Mouse (Mus musculus) limb, embryonic 13.5 days (tissue): ENCODE measurements around the gene Isx. TPM values are rescaled to one million over a fixed set of nuclear protein-coding genes. Genes with fewer than 3 reads are reported as not detected.

Experiments used
- ATAC-seq: fragments of 200-750 bp; cut with Nextera tagmentation; 2 replicates; pipeline ENCODE4 v1.8.0; 2017; ENCODE audit warnings: low read depth, moderate number of reproducible peaks, moderate TSS enrichment; ENCODE audit not compliant: low FRiP score
- H3K27ac ChIP-seq: fragments of 300-500 bp; sonication (generic); 2 replicates; pipeline ENCODE4 v1.5.1; 2015; ENCODE audit warnings: inconsistent platforms, mild to moderate bottlenecking, moderate library complexity
- H3K27me3 ChIP-seq: fragments of 300-500 bp; sonication (generic); 2 replicates; pipeline ENCODE4 v1.6.1; 2015; ENCODE audit warnings: mild to moderate bottlenecking, inconsistent platforms
- H3K36me3 ChIP-seq: fragments of 300-500 bp; sonication (generic); 2 replicates; pipeline ENCODE4 v1.6.1; 2015; ENCODE audit warnings: inconsistent platforms, mild to moderate bottlenecking, moderate library complexity
- H3K4me1 ChIP-seq: fragments of 300-500 bp; sonication (generic); 2 replicates; pipeline ENCODE4 v1.6.1; 2015; ENCODE audit warnings: inconsistent platforms
- H3K4me2 ChIP-seq: fragments of 300-500 bp; sonication (generic); replicated peaks from 2 replicates; pipeline ENCODE4 v1.6.1; 2015; ENCODE audit warnings: inconsistent platforms, mild to moderate bottlenecking, moderate library complexity
- H3K4me3 ChIP-seq: fragments of 300-500 bp; sonication (generic); 2 replicates; pipeline ENCODE4 v1.5.1; 2015; ENCODE audit warnings: moderate library complexity, mild to moderate bottlenecking, inconsistent platforms
- H3K9ac ChIP-seq: fragments of 300-500 bp; sonication (generic); 2 replicates; pipeline ENCODE4 v1.6.1; 2015; ENCODE audit warnings: mild to moderate bottlenecking, inconsistent platforms
- H3K9me3 ChIP-seq: fragments of 300-500 bp; sonication (generic); 2 replicates; pipeline ENCODE4 v1.6.1; 2016; ENCODE audit warnings: inconsistent platforms
- WGBS: fragments of 180-500 bp; shearing (Covaris S2); methylation state at CpG from one replicate; pipeline ENCODE4 v1.1.7; 2015; 5-methylcytosine and 5-hydroxymethylcytosine counted together
- polyA plus RNA-seq: library from polyadenylated mRNA; unstranded; fragments of >200 nt; fragmentation: Nextera tagmentation; extraction: Ambion mirVana; gene quantifications from 2 replicates; pipeline ENCODE4 v1.2.1, GENCODE M21; 2015

Gene Isx
- polyA plus RNA-seq, 1 experiment from 2014 or later: 0.20 TPM

DNA sequence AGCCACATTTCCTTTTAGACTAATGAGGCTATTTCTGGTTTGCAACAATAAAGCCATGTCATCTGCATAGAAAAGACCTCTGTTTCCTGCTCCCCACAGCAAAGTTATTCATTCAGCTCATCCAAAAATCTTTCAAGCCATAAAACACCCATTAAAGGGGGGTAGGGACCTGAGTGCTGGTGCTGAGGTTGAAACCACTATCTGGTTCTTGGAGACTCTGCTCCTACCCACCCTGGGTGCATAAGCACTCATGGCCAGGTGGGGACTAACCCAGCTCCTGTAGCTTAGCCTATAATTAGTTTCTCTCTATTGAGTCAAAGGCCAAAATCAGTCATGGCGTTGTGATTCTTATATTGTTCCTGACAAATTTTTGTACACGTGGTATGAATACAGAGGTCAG, 10.4 kb upstream of the Isx start:
- WGBS: 84% methylated on average over 2 of the region's 2 CpGs
- no peak for ATAC-seq
- H3K27ac ChIP-seq: no peak overlapping the region
- no peaks in the 10 kb centered on the region for H3K36me3 ChIP-seq
- no peaks in the 10 kb centered on the region for H3K27me3 ChIP-seq
- no peak overlapping the region for H3K4me3 ChIP-seq
- no peak overlapping the region for H3K9ac ChIP-seq
- H3K4me2 ChIP-seq: no peak overlapping the region
- H3K4me1 ChIP-seq: no peaks in the 10 kb centered on the region
- H3K9me3 ChIP-seq: no peaks in the 10 kb centered on the region

GRCm38 (mm10) chr8:74870346-74870949, 2.5 kb upstream of the Isx start:
- Histone ChIP-seq H3K27me3 (no peaks in the 10 kb centered on the region), H3K27ac (no peak overlapping the region; the same call in 1 of the 2 replicates), H3K4me3 (no peak overlapping the region), H3K36me3 (no peaks in the 10 kb centered on the region), H3K9ac (no peak overlapping the region), H3K9me3 (no peaks in the 10 kb centered on the region), H3K4me2 (no peak overlapping the region), H3K4me1 (peaks cover 6% of the 10 kb centered on the region; the same call in 1 of the 2 replicates)
- ATAC-seq: peak; percentile 60; the same call in 1 of the 2 replicates
- WGBS: 76% methylated on average over 4 of the region's 4 CpGs

DNA sequence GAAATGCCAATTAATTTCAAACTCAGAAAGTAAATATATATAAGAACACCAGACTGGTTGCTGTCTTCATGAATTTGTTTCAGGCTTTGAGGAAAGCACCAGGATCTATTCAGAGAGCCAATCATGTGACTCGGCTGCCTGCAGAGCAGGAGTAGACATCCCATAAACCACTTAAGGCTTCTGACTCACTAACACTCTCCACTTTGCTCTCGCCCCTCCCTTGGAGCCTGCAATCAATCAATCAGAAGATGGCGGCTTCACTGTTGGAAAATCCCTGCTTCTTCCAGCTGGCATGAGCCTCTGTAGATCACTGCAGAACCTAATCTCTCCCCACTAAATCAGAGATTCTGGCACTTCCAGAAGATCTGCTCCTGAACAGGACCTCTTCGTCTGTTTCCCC, 1.3 kb upstream of the Isx start:
- Histone ChIP-seq H3K9ac (no peak overlapping the region), H3K4me2 (peak overlapping the region; percentile 32), H3K4me3 (no peak overlapping the region), H3K27ac (no peak overlapping the region), H3K4me1 (peaks cover 6% of the 10 kb centered on the region; the same call in 1 of the 2 replicates), H3K36me3 (no peaks in the 10 kb centered on the region), H3K9me3 (no peaks in the 10 kb centered on the region), H3K27me3 (no peaks in the 10 kb centered on the region)
- 0 out of 2 replicates have a peak, but pooled peaks have one; percentile 46 for ATAC-seq
- 11% methylated on average over 4 of the region's 4 CpGs for WGBS

- Histone ChIP-seq H3K36me3 (no peaks in the 10 kb centered on the region), H3K9ac (no peak overlapping the region), H3K27me3 (no peaks in the 10 kb centered on the region), H3K4me3 (no peak overlapping the region), H3K4me2 (peak overlapping the region; percentile 32), H3K27ac (no peak overlapping the region), H3K9me3 (no peaks in the 10 kb centered on the region), H3K4me1 (peaks cover 6% of the 10 kb centered on the region; the same call in 1 of the 2 replicates)
- WGBS: 76% methylated on average over 7 of the region's 7 CpGs
- no peak for ATAC-seq
These were observed 686 bp upstream of the Isx start for GRCm38 (mm10) chr8:74872151-74872823.

GRCm38 (mm10) chr8:74874565-74874964, 1.6 kb downstream of the Isx start:
- Histone ChIP-seq H3K4me1 (peaks cover 6% of the 10 kb centered on the region; the same call in 1 of the 2 replicates), H3K9ac (no peak overlapping the region), H3K9me3 (no peaks in the 10 kb centered on the region), H3K27me3 (no peaks in the 10 kb centered on the region), H3K4me2 (no peak overlapping the region), H3K27ac (no peak overlapping the region), H3K4me3 (no peak overlapping the region), H3K36me3 (no peaks in the 10 kb centered on the region)
- WGBS: 49% methylated on average over 2 of the region's 2 CpGs
- ATAC-seq: no peak

DNA sequence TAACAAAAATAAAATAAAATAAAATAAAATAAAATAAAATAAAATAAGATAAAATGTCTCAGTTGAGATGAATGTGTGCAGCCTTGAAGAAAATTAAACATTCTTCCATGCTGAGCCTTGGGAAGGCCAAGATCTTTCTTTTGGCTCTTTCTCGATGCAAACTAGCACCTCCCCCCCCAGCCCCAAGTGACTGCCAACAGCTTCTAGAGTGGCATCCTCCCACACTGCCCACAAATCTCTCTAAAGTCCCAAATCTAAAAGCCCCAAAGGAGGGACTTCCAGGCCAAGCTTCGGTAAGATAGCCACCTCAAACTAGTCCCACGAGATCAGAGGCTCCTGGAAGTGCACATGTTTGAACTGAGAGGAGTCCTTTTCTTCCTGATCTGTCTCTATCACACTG, 5.7 kb downstream of the Isx start:
- H3K4me3 ChIP-seq: no peak overlapping the region
- H3K9me3 ChIP-seq: no peaks in the 10 kb centered on the region
- 76% methylated on average over 3 of the region's 3 CpGs for WGBS
- H3K36me3 ChIP-seq: no peaks in the 10 kb centered on the region
- ATAC-seq: no peak
- no peaks in the 10 kb centered on the region for H3K27me3 ChIP-seq
- H3K4me2 ChIP-seq: no peak overlapping the region
- no peaks in the 10 kb centered on the region for H3K4me1 ChIP-seq
- H3K9ac ChIP-seq: no peak overlapping the region
- H3K27ac ChIP-seq: no peak overlapping the region

- no peak for ATAC-seq
- Histone ChIP-seq H3K36me3 (no peaks in the 10 kb centered on the region), H3K27me3 (no peaks in the 10 kb centered on the region), H3K4me2 (no peak overlapping the region), H3K4me1 (no peaks in the 10 kb centered on the region), H3K4me3 (no peak overlapping the region), H3K9ac (no peak overlapping the region), H3K9me3 (no peaks in the 10 kb centered on the region), H3K27ac (no peak overlapping the region)
- 91% methylated on average over 1 of the region's 1 CpGs for WGBS
These were observed 15.8 kb downstream of the Isx start for GRCm38 (mm10) chr8:74888763-74889162.

GRCm38 (mm10) chr8:74891030-74891429, 18.1 kb downstream of the Isx start:
- no peaks in the 10 kb centered on the region for H3K9me3 ChIP-seq
- no peaks in the 10 kb centered on the region for H3K36me3 ChIP-seq
- ATAC-seq: no peak
- H3K4me3 ChIP-seq: no peak overlapping the region
- H3K9ac ChIP-seq: no peak overlapping the region
- no peaks in the 10 kb centered on the region for H3K27me3 ChIP-seq
- H3K27ac ChIP-seq: no peak overlapping the region
- H3K4me1 ChIP-seq: no peaks in the 10 kb centered on the region
- no peak overlapping the region for H3K4me2 ChIP-seq
- 61% methylated on average over 5 of the region's 5 CpGs for WGBS

DNA sequence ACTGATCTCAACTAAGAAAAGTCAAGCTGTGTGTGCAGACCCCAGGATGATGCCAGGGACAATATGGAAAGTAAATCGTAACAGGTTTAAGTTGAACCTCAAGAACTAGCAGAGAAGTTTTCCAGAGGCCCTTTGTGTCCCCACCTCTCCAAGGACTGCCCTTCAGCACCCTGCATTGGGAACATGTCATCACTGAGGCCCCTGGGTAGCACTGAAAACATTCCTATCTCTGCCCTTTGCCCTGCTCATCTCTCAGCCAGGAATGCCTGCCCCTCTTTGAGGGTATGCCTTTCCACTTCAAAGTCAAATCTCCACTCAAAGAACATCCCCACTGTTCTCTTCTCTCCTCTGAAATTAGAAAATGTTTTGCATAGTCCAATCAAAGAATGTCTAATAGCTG, 23.3 kb downstream of the Isx start:
- ATAC-seq: no peak
- 78% methylated on average over 1 of the region's 1 CpGs for WGBS
- H3K27me3 ChIP-seq: no peaks in the 10 kb centered on the region

DNA sequence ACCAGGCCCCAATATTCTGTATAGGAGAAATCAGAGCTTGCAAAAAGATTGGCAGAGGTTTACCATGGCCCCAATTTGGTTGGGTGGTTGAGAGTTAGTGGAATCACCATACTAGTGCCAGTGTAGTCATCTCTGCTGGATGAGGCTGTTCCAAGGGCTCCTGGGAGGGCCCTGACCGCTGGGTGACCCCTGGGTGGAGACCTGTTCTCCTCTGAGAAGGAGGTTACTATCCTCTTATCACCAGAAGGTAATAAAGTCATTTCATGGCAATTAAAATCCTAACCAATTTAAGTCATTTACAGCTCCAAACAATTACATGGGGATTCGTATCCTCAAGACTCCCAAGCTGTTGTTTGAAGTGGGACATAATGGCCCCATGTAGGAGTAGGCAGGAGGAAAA, 24.3 kb downstream of the Isx start:
- Histone ChIP-seq H3K4me2 (no peak overlapping the region), H3K4me3 (no peak overlapping the region), H3K9ac (no peak overlapping the region), H3K27ac (no peak overlapping the region), H3K36me3 (no peaks in the 10 kb centered on the region), H3K27me3 (no peaks in the 10 kb centered on the region), H3K4me1 (no peaks in the 10 kb centered on the region), H3K9me3 (no peaks in the 10 kb centered on the region)
- whole genome bisulfite sequencing: 12% methylated on average over 2 of the region's 2 CpGs
- ATAC-seq: no peak

More for the DNA sequence above, 23.3 kb downstream of the Isx start:
- Histone ChIP-seq H3K27ac (no peak overlapping the region), H3K4me1 (no peaks in the 10 kb centered on the region), H3K4me3 (no peak overlapping the region), H3K9ac (no peak overlapping the region), H3K36me3 (no peaks in the 10 kb centered on the region), H3K9me3 (no peaks in the 10 kb centered on the region), H3K4me2 (no peak overlapping the region)

DNA sequence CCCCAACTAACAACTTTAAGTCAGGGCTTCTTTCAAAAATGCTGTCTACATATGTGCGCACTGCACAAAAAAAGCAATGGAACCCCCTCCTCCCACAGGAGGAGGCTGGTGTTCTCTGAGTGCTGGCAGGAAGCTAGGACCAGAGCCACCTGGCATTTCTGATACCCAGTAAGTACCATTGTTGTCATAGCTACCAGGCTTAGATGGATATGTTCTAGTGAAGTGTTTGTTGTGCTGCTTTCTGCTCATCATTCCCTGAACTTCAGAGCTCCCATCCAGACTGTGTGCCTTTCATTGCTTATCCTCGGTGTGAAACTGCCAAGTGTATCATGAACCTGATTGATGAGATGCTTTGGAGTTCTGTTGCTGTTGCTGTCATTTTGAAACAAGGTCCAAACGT, 26.8 kb downstream of the Isx start:
- Histone ChIP-seq H3K36me3 (no peaks in the 10 kb centered on the region), H3K27ac (no peak overlapping the region), H3K4me1 (no peaks in the 10 kb centered on the region), H3K4me2 (no peak overlapping the region), H3K9ac (no peak overlapping the region), H3K4me3 (no peak overlapping the region), H3K27me3 (no peaks in the 10 kb centered on the region), H3K9me3 (no peaks in the 10 kb centered on the region)
- ATAC-seq: no peak
- WGBS: 60% methylated on average over 3 of the region's 3 CpGs

GRCm38 (mm10) chr8:74901765-74902164, 28.8 kb downstream of the Isx start:
- Histone ChIP-seq H3K9ac (no peak overlapping the region), H3K36me3 (no peaks in the 10 kb centered on the region), H3K27ac (no peak overlapping the region), H3K4me3 (no peak overlapping the region), H3K4me2 (no peak overlapping the region), H3K4me1 (no peaks in the 10 kb centered on the region), H3K9me3 (no peaks in the 10 kb centered on the region), H3K27me3 (no peaks in the 10 kb centered on the region)
- no peak for ATAC-seq
- 67% methylated on average over 1 of the region's 1 CpGs for WGBS
